ENCODE assay signal across 23 mouse cellular contexts in the genomic region with DNA sequence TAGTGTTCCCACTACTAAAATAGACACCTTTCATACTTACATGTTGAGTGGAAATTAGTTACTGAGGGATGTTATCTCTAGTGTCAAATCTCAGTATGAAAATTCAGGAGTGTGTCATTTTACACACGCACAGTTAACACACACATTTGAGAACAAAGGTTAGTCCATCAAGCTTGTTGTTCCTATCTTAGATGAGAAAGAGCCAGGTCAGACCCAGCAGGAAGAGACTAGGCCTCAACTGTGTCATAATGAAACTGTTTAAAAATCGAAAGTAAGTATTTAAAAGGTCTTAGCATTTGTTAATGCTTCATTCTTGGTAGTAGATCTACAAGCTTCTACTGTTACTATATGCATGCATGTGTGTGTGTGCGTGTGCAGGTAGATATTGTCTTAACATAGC.
"Had no signal": no experiment of that assay in that cellular context is flagged by ENCODE, and none has a peak within 500 bp of the region (broad histone marks: within the 10 kb centered on the region; RNA-seq: fewer than 3 reads in every experiment).

No protein-coding gene starts in this region.

- H3K4me3 ChIP-seq: kidney, embryonic 15.5 days; left cerebral cortex, adult 2 months; limb, embryonic 12.5 days; limb, embryonic 15.5 days; midbrain, embryonic 12.5 days; midbrain, embryonic 15.5 days; neural tube, embryonic 12.5 days; neural tube, embryonic 15.5 days had no signal

- H3K27me3 ChIP-seq: kidney, embryonic 15.5 days; limb, embryonic 12.5 days; limb, embryonic 15.5 days; midbrain, embryonic 12.5 days; midbrain, embryonic 15.5 days; neural tube, embryonic 12.5 days; neural tube, embryonic 15.5 days had no signal

- ATAC-seq: liver, postnatal 0 days; lung, postnatal 0 days; midbrain, embryonic 15.5 days had no signal

- H3K9ac ChIP-seq: kidney, embryonic 15.5 days; limb, embryonic 12.5 days; limb, embryonic 15.5 days; liver, embryonic 14.5 days; liver, postnatal 0 days; lung, embryonic 14.5 days; midbrain, embryonic 12.5 days; midbrain, embryonic 15.5 days; neural tube, embryonic 12.5 days; neural tube, embryonic 15.5 days had no signal

- H3K9me3 ChIP-seq: kidney, embryonic 15.5 days; limb, embryonic 12.5 days; limb, embryonic 15.5 days; midbrain, embryonic 12.5 days; midbrain, embryonic 15.5 days; neural tube, embryonic 12.5 days; neural tube, embryonic 15.5 days had no signal

- H3K4me2 ChIP-seq: kidney, embryonic 15.5 days; limb, embryonic 12.5 days; limb, embryonic 15.5 days; liver, embryonic 11.5 days; lung, embryonic 14.5 days; midbrain, embryonic 12.5 days; midbrain, embryonic 15.5 days; neural tube, embryonic 12.5 days; neural tube, embryonic 15.5 days had no signal

- H3K4me1 ChIP-seq: kidney, embryonic 15.5 days; limb, embryonic 12.5 days; midbrain, embryonic 12.5 days; midbrain, embryonic 15.5 days; neural tube, embryonic 12.5 days had no signal

- H3K27ac ChIP-seq: kidney, embryonic 15.5 days; left cerebral cortex, adult 2 months; limb, embryonic 12.5 days; limb, embryonic 15.5 days; liver, embryonic 14.5 days; macrophage; midbrain, embryonic 12.5 days; midbrain, embryonic 15.5 days; neural tube, embryonic 12.5 days; neural tube, embryonic 15.5 days; stomach, postnatal 0 days had no signal

- H3K36me3 ChIP-seq: kidney, embryonic 15.5 days; limb, embryonic 12.5 days; limb, embryonic 15.5 days; midbrain, embryonic 12.5 days; midbrain, embryonic 15.5 days; neural tube, embryonic 12.5 days; neural tube, embryonic 15.5 days had no signal

- DNase-seq: kidney, postnatal 10 days; kidney, postnatal 36 days; layer of hippocampus, postnatal 36 days; left cerebral cortex, postnatal 4 days; liver, postnatal 0 days; lung, embryonic 14.5 days; right cerebral cortex, adult 18-20 months; right cerebral cortex, postnatal 14 days; right cerebral cortex, postnatal 4 days; thymus, postnatal 25 days had no signal
